Mouse (Mus musculus) G1E (cell line): ENCODE results near the gene Rpl22.

Source experiments
- CTCF ChIP-seq: IDR thresholded peaks from 2 replicates; pipeline ENCODE4 v1.5.1; 2012; ENCODE audit warnings: low read depth, low read length, inconsistent platforms, mixed read lengths
- GATA1 ChIP-seq: IDR thresholded peaks from 2 replicates; pipeline ENCODE4 v1.6.1; 2012; ENCODE audit warnings: borderline replicate concordance, low read length, inconsistent platforms, mixed read lengths

GRCm38 (mm10) chr4:152296874-152297861 lies 28.4 kb upstream of the Rpl22 start, which contains the start of gene Icmt:
- TF ChIP-seq CTCF (no peak), GATA1 (no peak)
